Mouse (Mus musculus): ENCODE measurements at regions not wholly inside any gene's neighbourhood (a gene's known extent, or its start where the extent isn't known, plus 50 kb on each side); places are given as distances from the start of the nearest gene placed in this dataset.

DNA sequence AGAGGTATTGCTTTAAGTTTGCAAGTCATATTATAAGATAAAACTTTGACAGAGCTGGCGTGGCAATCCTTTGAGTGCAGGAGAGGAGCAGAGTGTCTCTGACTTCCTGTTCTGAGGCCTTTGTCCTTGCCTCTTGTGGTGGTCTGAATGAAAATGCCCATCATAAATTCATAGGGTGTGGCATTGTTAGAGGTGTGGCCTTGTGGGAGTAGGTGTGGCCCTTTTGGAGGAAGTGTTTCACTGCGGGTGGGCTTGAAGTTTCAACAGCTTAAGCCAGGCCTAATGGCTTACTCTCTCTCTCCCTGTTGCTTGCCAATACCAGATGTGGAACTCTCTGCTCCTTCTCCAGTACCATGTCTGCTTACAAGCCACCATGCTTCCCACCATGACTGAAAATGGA, 75.4 kb upstream of the Arrdc4 start:
- H3K9ac ChIP-seq, result no peak overlapping the region
- 69% methylated on average over 2 of the region's 2 CpGs for WGBS
- ATAC-seq, result no peak

DNA sequence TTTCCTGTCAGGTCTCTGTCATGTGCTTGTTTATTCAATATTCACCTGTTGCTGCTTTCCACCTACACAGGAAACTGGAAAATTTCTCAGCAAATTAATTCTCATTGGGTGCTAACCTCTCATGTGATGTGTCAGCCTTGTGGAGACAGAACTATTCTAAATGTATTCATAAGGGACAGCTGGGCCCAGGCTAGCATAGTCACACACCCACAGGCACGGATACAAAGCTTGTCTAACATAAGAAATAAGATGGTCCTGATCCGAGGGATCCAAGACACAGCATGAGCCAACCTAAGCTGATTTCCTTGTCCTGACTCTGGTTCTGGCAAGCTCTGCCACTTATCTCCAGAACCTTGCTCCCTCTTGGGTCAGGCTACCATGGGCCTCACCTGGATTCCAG, 74.6 kb upstream of the Arrdc4 start:
- WGBS, result 76% methylated on average over 2 of the region's 2 CpGs
- H3K9me3 ChIP-seq, result no peaks in the 10 kb centered on the region
- no peak overlapping the region for H3K27ac ChIP-seq
- H3K27me3 ChIP-seq (replicated peaks), result no peaks in the 10 kb centered on the region
- H3K36me3 ChIP-seq, result no peaks in the 10 kb centered on the region
- H3K4me3 ChIP-seq (replicated peaks), result no peak overlapping the region
- no peak overlapping the region for H3K4me2 ChIP-seq (replicated peaks)
- H3K4me1 ChIP-seq (replicated peaks), result no peaks in the 10 kb centered on the region
- ATAC-seq, result peak; percentile 41; the same call in 1 of the 2 replicates
- no peak overlapping the region for H3K9ac ChIP-seq

More for the DNA sequence above, 75.4 kb upstream of the Arrdc4 start:
- no peaks in the 10 kb centered on the region for H3K9me3 ChIP-seq
- no peak overlapping the region for H3K4me2 ChIP-seq (replicated peaks)
- H3K4me3 ChIP-seq (replicated peaks), result no peak overlapping the region
- no peaks in the 10 kb centered on the region for H3K27me3 ChIP-seq (replicated peaks)
- no peaks in the 10 kb centered on the region for H3K36me3 ChIP-seq
- H3K27ac ChIP-seq, result no peak overlapping the region
- no peaks in the 10 kb centered on the region for H3K4me1 ChIP-seq (replicated peaks)

DNA sequence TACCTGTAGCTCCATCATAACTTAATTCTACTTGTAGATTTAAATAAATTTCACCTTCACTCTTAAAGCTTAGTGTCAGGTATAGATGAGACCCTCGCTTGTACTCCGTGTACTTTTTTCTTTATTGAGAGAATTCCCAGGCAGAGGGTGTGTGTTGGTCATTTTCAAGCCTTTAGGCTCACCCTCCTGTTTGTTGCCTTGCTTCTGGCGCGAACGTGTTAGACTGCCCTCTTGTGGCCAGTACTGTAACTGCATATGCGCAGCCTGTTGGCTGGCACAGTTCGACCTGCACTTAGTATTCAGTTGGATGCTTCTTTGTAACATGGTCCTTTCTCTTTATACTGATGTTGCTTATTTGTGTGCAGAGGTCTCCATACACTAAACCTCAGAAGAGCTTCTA, 74.1 kb upstream of the Arrdc4 start:
- peak; percentile 73 for ATAC-seq
- Histone ChIP-seq H3K4me1 (replicated peaks) (no peaks in the 10 kb centered on the region), H3K27ac (no peak overlapping the region), H3K4me3 (replicated peaks) (no peak overlapping the region), H3K27me3 (replicated peaks) (no peaks in the 10 kb centered on the region), H3K36me3 (no peaks in the 10 kb centered on the region), H3K4me2 (replicated peaks) (no peak overlapping the region), H3K9ac (no peak overlapping the region), H3K9me3 (no peaks in the 10 kb centered on the region)
- WGBS, result 2% methylated on average over 7 of the region's 7 CpGs

DNA sequence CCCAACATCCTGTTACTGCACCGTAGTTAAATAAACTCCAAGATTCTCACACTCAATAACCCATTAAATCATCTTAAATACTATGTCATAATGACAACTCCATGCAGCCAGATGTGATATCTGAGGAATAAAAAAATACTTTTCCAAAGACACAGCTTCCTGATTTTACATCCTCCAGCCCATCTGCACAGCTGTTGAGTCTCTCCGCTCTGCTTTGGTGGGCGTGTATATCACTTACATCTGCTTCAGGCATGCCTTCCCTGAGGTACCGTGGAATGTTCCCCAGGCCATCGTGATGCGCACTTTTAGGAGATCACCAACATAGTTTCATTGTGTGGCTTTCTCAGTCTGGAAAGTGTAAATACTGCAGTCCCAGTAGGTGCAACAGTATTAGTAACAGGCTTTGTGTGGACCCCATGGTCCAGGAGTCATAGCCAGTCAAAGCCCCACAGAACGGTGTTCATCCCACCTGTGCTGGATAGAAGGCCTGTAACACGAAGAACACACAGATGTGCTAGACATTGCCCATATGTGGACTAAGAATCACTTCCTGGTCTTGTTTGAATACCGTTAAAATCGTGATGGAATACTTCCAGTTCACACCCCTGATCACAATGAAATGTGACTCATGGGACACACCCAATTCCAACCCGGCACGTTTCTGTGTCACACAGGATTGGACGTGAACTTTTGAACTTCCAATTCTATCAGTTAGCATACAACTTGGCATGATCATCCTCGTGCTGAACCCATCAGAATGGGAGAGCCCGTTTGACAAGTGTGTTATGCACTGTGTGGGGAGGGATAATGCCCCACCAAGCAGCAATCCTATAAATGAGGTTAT, 66.0 kb upstream of the Arrdc4 start:
- Histone ChIP-seq H3K9ac (no peak overlapping the region), H3K9me3 (no peaks in the 10 kb centered on the region), H3K4me3 (replicated peaks) (no peak overlapping the region), H3K4me2 (replicated peaks) (no peak overlapping the region), H3K4me1 (replicated peaks) (no peaks in the 10 kb centered on the region), H3K27ac (no peak overlapping the region), H3K27me3 (replicated peaks) (no peaks in the 10 kb centered on the region), H3K36me3 (no peaks in the 10 kb centered on the region)
- no peak; the same call in 1 of the 2 replicates for ATAC-seq
- WGBS, result 67% methylated on average over 15 of the region's 15 CpGs

DNA sequence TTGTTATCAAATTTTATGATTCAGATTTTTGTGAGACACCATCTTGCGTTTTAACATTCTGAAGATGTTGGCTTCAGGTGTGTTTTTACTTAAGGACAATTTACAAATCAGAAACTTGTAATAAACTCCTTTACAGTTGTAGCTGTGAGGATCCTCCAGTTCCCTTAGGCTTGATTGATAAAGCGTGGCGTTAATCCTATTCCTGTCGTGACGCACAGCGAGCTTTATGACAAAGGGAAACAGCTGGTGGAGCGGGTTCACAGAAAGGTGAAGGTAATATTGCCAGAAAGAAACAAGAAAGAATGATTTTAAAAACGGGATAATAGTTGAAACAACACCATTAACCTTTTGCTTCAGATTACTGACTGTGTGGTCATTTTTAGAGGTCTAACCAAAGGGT, 60.7 kb upstream of the Arrdc4 start:
- Histone ChIP-seq H3K9me3 (no peaks in the 10 kb centered on the region), H3K36me3 (no peaks in the 10 kb centered on the region), H3K4me3 (replicated peaks) (no peak overlapping the region), H3K27ac (no peak overlapping the region), H3K4me2 (replicated peaks) (no peak overlapping the region), H3K27me3 (replicated peaks) (no peaks in the 10 kb centered on the region), H3K4me1 (replicated peaks) (no peaks in the 10 kb centered on the region), H3K9ac (no peak overlapping the region)
- WGBS, result 41% methylated on average over 8 of the region's 8 CpGs
- ATAC-seq, result no peak
